Mouse (Mus musculus): ENCODE data around the gene Slc38a3. TPM values are rescaled to one million over a fixed set of nuclear protein-coding genes. Genes with fewer than 3 reads are reported as not detected.

Gene Slc38a3
- polyA plus RNA-seq, 1 experiment from 2014 or later: 30.4 TPM

DNA sequence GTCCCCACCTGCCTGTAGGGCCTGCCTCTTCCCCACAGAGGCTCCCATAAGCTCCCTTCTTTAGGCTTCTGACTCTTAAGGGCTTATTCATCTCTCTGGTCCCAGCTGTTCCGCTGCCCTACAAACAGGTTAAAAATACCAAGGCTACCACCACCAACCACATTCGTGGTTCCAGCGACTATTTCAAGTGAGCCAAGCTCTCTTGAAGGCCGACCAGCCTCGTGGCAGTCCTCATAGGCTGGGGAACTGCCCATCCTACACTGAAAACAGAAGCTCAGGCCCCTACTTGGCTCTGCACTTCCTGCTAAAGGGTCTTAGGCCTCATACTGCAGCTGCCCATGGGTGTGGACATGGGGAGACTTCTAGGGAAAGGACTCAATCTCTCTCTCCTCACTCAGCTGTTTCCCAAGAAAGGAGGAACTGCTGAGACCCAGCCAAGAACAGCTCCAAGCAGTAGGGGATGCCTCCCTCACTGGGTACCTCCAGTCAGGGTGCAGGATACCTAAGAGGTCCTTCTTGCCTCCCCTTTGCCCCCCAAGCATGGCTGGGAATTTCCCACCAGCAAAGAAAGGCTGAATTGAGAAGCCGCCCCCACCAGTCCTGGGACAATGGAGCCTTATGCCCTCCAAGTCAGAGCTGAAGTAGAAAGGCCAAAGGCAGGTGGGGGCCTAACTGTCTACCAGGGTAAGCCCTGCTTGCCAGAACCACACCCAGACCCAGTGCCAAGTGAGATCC is 57.7 kb downstream of the Slc38a3 start:
- Histone ChIP-seq H3K9ac (replicated peaks; ENCODE audit: low read depth, low read length) (peak overlapping the region; percentile 90), H3K27me3 (replicated peaks; ENCODE audit: control insufficient read depth, insufficient read depth, low read length) (no peaks in the 10 kb centered on the region), H3K4me3 (replicated peaks; ENCODE audit: low read length) (peak overlapping the region; percentile 46), H3K4me2 (ENCODE audit: low read length) (peak overlapping the region; percentile 85), H3K27ac (ENCODE audit: low read length) (peak overlapping the region; percentile 98), H3K9me3 (ENCODE audit: control insufficient read depth, low read length) (no peaks in the 10 kb centered on the region), H3K36me3 (ENCODE audit: control insufficient read depth, insufficient read depth) (peaks cover 18% of the 10 kb centered on the region), H3K4me1 (replicated peaks; ENCODE audit: control insufficient read depth, insufficient read depth, low read length) (peaks cover 13% of the 10 kb centered on the region)
- WGBS: 57% methylated on average over 6 of the region's 6 CpGs
- no peak for ATAC-seq

- H3K9me3 ChIP-seq (ENCODE audit: control insufficient read depth, low read length): no peaks in the 10 kb centered on the region
- no peak overlapping the region for H3K9ac ChIP-seq (replicated peaks; ENCODE audit: low read depth, low read length)
- no peak overlapping the region for H3K4me2 ChIP-seq (ENCODE audit: low read length)
- no peak overlapping the region for H3K4me3 ChIP-seq (replicated peaks; ENCODE audit: low read length)
- H3K27me3 ChIP-seq (replicated peaks; ENCODE audit: control insufficient read depth, insufficient read depth, low read length): no peaks in the 10 kb centered on the region
- no peak for ATAC-seq
- 63% methylated on average over 4 of the region's 4 CpGs for WGBS
- H3K4me1 ChIP-seq (replicated peaks; ENCODE audit: control insufficient read depth, insufficient read depth, low read length): peaks cover 18% of the 10 kb centered on the region
- no peaks in the 10 kb centered on the region for H3K36me3 ChIP-seq (ENCODE audit: control insufficient read depth, insufficient read depth)
- no peak overlapping the region for H3K27ac ChIP-seq (ENCODE audit: low read length)
These were observed 59.9 kb downstream of the Slc38a3 start for GRCm38 (mm10) chr9:107609433-107609830.

DNA sequence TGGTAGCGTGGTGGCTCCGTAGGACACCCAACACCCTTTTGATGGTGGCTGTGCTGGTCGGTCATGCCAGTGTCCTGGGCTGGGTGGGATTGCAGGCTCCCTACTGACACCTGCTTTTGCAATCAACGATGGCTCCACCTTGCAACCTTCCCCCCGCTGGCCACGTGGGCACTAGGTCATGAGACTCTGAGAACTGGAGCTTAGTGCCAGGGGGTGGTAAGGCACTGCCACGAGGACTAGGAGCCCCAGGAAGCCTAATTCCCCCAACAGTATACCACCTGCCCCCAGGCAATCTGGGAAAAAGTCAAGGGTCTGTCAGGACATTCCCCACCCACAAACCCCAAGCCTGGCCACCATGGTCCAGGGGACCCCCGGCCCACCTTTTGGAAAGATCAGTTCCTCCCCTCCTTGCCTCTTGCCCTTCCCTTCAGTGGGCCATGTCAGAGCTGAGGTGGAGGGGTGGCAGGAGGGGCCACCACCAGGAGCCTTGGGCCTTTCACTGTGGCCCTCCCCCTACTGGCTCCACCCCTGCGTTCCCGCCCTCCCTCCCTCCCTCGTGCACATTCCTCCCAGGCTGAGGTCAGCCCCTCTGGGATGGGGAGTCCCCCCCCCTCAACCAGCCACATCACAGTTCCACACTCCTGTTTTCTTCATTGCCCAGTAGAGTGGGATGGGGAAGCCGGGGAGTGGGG is 60.4 kb downstream of the Slc38a3 start, which contains the start of gene Sema3b:
Sema3b (minus strand) TSS at position 489 of the 692 bp plus-strand sequence.
- H3K4me3 ChIP-seq (replicated peaks; ENCODE audit: low read length): no peak within 1 kb of the TSS
- ATAC-seq: no peak

DNA sequence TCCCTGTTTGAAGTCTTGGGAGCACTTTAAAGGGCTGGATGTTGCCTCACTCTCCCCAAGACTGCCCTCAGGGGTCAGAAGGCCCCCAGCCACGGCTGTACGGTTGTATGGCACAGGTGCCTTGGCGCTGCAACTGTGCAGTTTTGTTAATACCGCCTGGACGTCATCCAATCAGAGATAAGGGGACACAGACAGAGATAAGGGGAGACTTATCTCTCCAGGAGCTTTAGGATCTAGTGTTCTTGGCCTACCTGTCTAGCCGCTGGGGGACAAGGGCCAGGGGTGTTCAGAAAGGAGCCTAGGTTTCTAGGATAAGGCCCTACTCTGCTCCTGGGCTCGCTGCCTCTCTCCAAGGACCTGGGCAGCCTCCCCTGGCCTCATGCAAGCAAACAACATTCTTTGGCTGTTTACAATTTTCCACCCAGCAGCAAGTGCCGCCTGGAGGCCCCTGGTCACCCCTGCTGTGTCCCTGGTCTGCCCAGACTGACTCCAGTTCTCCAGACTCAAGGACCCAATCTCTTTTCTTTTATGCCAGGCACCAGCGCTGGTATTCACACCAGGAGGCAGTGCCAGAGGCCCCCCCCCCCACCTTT is 61.6 kb downstream of the Slc38a3 start:
- Histone ChIP-seq H3K4me1 (replicated peaks; ENCODE audit: control insufficient read depth, insufficient read depth, low read length) (peaks cover 15% of the 10 kb centered on the region), H3K27ac (ENCODE audit: low read length) (no peak overlapping the region), H3K9ac (replicated peaks; ENCODE audit: low read depth, low read length) (no peak overlapping the region), H3K4me3 (replicated peaks; ENCODE audit: low read length) (no peak overlapping the region), H3K36me3 (ENCODE audit: control insufficient read depth, insufficient read depth) (no peaks in the 10 kb centered on the region), H3K9me3 (ENCODE audit: control insufficient read depth, low read length) (no peaks in the 10 kb centered on the region), H3K27me3 (replicated peaks; ENCODE audit: control insufficient read depth, insufficient read depth, low read length) (no peaks in the 10 kb centered on the region), H3K4me2 (ENCODE audit: low read length) (no peak overlapping the region)
- WGBS: 64% methylated on average over 9 of the region's 9 CpGs
- no peak for ATAC-seq

More for the DNA sequence above, 60.4 kb downstream of the Slc38a3 start, which contains the start of gene Sema3b:
- H3K36me3 ChIP-seq (ENCODE audit: control insufficient read depth, insufficient read depth): no peaks in the 10 kb centered on the region
- H3K9ac ChIP-seq (replicated peaks; ENCODE audit: low read depth, low read length): no peak within 1 kb of the TSS
- H3K27ac ChIP-seq (ENCODE audit: low read length): no peak within 1 kb of the TSS
- no peak within 1 kb of the TSS for H3K4me2 ChIP-seq (ENCODE audit: low read length)
- no peaks in the 10 kb centered on the region for H3K9me3 ChIP-seq (ENCODE audit: control insufficient read depth, low read length)
- 47% methylated on average over 11 of the region's 12 CpGs for WGBS
- no peaks in the 10 kb centered on the region for H3K27me3 ChIP-seq (replicated peaks; ENCODE audit: control insufficient read depth, insufficient read depth, low read length)
- peaks cover 19% of the 10 kb centered on the region for H3K4me1 ChIP-seq (replicated peaks; ENCODE audit: control insufficient read depth, insufficient read depth, low read length)

DNA sequence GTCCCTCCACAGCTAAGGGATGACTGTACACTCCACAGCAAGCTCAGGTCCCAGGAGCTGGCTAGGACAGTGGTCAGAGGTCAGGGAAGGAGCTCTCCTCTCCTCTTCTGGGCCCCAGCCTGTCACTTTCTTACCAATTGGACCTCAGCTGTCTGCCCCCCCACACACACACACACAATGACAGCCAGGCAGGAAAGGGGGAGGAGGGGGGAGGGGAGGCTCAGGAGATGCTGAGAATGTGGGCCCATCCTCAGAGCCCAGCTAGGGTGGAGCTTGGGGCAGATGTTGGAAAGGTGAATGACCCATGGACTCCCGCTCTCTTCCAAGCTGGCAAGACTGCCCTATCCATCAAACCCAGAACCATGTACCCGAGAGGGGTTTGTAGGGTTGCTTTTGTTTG is 62.3 kb downstream of the Slc38a3 start:
- no peaks in the 10 kb centered on the region for H3K36me3 ChIP-seq (ENCODE audit: control insufficient read depth, insufficient read depth)
- no peak for ATAC-seq
- H3K4me1 ChIP-seq (replicated peaks; ENCODE audit: control insufficient read depth, insufficient read depth, low read length): peaks cover 15% of the 10 kb centered on the region
- H3K4me2 ChIP-seq (ENCODE audit: low read length): no peak overlapping the region
- 75% methylated on average over 2 of the region's 2 CpGs for WGBS
- no peak overlapping the region for H3K27ac ChIP-seq (ENCODE audit: low read length)
- H3K9ac ChIP-seq (replicated peaks; ENCODE audit: low read depth, low read length): no peak overlapping the region; the same call in 1 of the 2 replicates
- no peak overlapping the region for H3K4me3 ChIP-seq (replicated peaks; ENCODE audit: low read length)
- H3K27me3 ChIP-seq (replicated peaks; ENCODE audit: control insufficient read depth, insufficient read depth, low read length): no peaks in the 10 kb centered on the region
- H3K9me3 ChIP-seq (ENCODE audit: control insufficient read depth, low read length): no peaks in the 10 kb centered on the region

- Histone ChIP-seq H3K9ac (replicated peaks; ENCODE audit: low read depth, low read length) (no peak overlapping the region), H3K4me3 (replicated peaks; ENCODE audit: low read length) (no peak overlapping the region), H3K27ac (ENCODE audit: low read length) (no peak overlapping the region), H3K36me3 (ENCODE audit: control insufficient read depth, insufficient read depth) (no peaks in the 10 kb centered on the region), H3K27me3 (replicated peaks; ENCODE audit: control insufficient read depth, insufficient read depth, low read length) (no peaks in the 10 kb centered on the region), H3K4me1 (replicated peaks; ENCODE audit: control insufficient read depth, insufficient read depth, low read length) (peaks cover 10% of the 10 kb centered on the region), H3K4me2 (ENCODE audit: low read length) (no peak overlapping the region), H3K9me3 (ENCODE audit: control insufficient read depth, low read length) (no peaks in the 10 kb centered on the region)
- 33% methylated on average over 9 of the region's 9 CpGs for WGBS
- ATAC-seq: no peak
These were observed 62.7 kb downstream of the Slc38a3 start for GRCm38 (mm10) chr9:107606591-107606990.

DNA sequence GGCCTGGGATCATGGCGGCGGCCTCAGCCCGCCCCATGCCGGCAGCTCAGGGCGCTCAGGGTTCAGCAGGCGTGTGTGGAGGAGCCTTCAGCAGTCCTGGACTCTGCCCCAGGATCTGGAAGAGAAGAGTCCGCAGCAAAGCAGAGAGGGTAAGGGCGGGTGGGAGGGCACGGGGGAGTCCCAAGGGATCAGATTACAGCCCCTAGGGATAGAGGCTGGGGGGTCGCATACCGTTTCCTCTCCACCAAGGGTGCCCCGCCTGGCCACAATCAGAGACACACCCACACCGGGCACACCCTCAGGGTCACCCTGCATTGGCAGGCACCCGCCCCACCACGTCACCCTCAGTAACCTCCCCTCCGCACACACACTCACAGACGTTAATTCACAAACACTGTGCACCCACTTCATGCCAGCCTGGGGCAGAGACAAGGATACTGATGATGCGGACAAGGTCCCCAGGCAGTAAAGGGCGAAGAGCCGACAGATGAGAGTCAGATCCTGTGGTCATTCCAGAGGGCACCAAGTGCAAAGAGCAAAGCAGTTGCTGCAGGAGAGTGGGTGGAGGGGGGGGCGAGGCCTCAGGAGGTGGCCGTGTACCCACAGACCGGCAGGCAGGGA is 64.2 kb downstream of the Slc38a3 start:
- 48% methylated on average over 23 of the region's 23 CpGs for WGBS
- H3K36me3 ChIP-seq (ENCODE audit: control insufficient read depth, insufficient read depth): no peaks in the 10 kb centered on the region
- no peak overlapping the region for H3K9ac ChIP-seq (replicated peaks; ENCODE audit: low read depth, low read length)
- no peaks in the 10 kb centered on the region for H3K9me3 ChIP-seq (ENCODE audit: control insufficient read depth, low read length)
- H3K4me3 ChIP-seq (replicated peaks; ENCODE audit: low read length): no peak overlapping the region
- H3K27me3 ChIP-seq (replicated peaks; ENCODE audit: control insufficient read depth, insufficient read depth, low read length): no peaks in the 10 kb centered on the region
- no peak for ATAC-seq
- H3K27ac ChIP-seq (ENCODE audit: low read length): no peak overlapping the region
- H3K4me1 ChIP-seq (replicated peaks; ENCODE audit: control insufficient read depth, insufficient read depth, low read length): peaks cover 9% of the 10 kb centered on the region
- H3K4me2 ChIP-seq (ENCODE audit: low read length): no peak overlapping the region

DNA sequence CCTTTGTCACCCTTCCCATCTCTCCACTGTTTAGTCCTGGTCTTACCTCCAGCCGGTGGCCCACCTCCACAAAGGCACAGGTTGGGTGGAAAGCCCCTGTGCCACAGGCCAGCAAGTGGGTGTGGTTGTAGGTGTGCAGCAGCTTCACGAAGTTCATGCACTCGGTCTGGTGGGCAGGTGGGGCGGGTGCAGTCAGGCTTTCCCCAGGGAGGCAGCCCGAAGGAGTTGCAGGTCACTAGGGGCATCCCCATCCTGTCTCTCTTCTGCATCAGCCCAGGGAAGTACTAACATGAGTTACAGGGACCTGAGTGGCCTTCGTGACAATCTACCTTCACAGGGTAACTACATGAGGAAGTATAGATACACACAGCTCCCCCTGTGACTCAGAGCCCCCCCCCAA is 66.1 kb downstream of the Slc38a3 start:
- H3K9me3 ChIP-seq (ENCODE audit: control insufficient read depth, low read length): no peaks in the 10 kb centered on the region
- WGBS: 83% methylated on average over 6 of the region's 6 CpGs
- peaks cover 9% of the 10 kb centered on the region for H3K4me1 ChIP-seq (replicated peaks; ENCODE audit: control insufficient read depth, insufficient read depth, low read length)
- no peak for ATAC-seq
- no peaks in the 10 kb centered on the region for H3K27me3 ChIP-seq (replicated peaks; ENCODE audit: control insufficient read depth, insufficient read depth, low read length)
- H3K4me3 ChIP-seq (replicated peaks; ENCODE audit: low read length): no peak overlapping the region
- no peaks in the 10 kb centered on the region for H3K36me3 ChIP-seq (ENCODE audit: control insufficient read depth, insufficient read depth)
- no peak overlapping the region for H3K4me2 ChIP-seq (ENCODE audit: low read length)
- H3K27ac ChIP-seq (ENCODE audit: low read length): no peak overlapping the region
- no peak overlapping the region for H3K9ac ChIP-seq (replicated peaks; ENCODE audit: low read depth, low read length)

- no peak overlapping the region for H3K27ac ChIP-seq (ENCODE audit: low read length)
- ATAC-seq: peak; percentile 78
- peak overlapping the region; percentile 2; the same call in 1 of the 2 replicates for H3K9ac ChIP-seq (replicated peaks; ENCODE audit: low read depth, low read length)
- no peaks in the 10 kb centered on the region for H3K9me3 ChIP-seq (ENCODE audit: control insufficient read depth, low read length)
- H3K36me3 ChIP-seq (ENCODE audit: control insufficient read depth, insufficient read depth): no peaks in the 10 kb centered on the region
- no peak overlapping the region for H3K4me3 ChIP-seq (replicated peaks; ENCODE audit: low read length)
- no peaks in the 10 kb centered on the region for H3K27me3 ChIP-seq (replicated peaks; ENCODE audit: control insufficient read depth, insufficient read depth, low read length)
- WGBS: 15% methylated on average over 10 of the region's 10 CpGs
- peaks cover 9% of the 10 kb centered on the region for H3K4me1 ChIP-seq (replicated peaks; ENCODE audit: control insufficient read depth, insufficient read depth, low read length)
- no peak overlapping the region for H3K4me2 ChIP-seq (ENCODE audit: low read length)
These were observed 67.2 kb downstream of the Slc38a3 start for GRCm38 (mm10) chr9:107602068-107602648.

Measured in forebrain, embryonic 16.5 days (tissue).